Mouse (Mus musculus) embryonic fibroblast, embryonic 13.5 days (primary cell): ENCODE measurements at regions not wholly inside any gene's neighbourhood (a gene's known extent, or its start where the extent isn't known, plus 50 kb on each side); places are given as distances from the start of the nearest gene placed in this dataset.

Experiments
- H3K27ac ChIP-seq: 2 replicates; pipeline ENCODE4 v1.5.1; 2012; ENCODE audit warnings: low read length, control low read depth, inconsistent platforms; ENCODE audit not compliant: insufficient read depth
- H3K4me1 ChIP-seq: 2 replicates; pipeline ENCODE4 v1.6.1; 2011; ENCODE audit warnings: low read length; ENCODE audit not compliant: control insufficient read depth, insufficient read depth
- H3K4me3 ChIP-seq: 2 replicates; pipeline ENCODE4 v1.5.1; 2011; ENCODE audit warnings: mild to moderate bottlenecking, control low read depth, low read length; ENCODE audit not compliant: insufficient read depth
- CTCF ChIP-seq: IDR thresholded peaks from 2 replicates; pipeline ENCODE4 v1.5.1; 2011; ENCODE audit warnings: mild to moderate bottlenecking, control low read depth, low read length, moderate library complexity, borderline replicate concordance; ENCODE audit not compliant: insufficient read depth
- POLR2A ChIP-seq: IDR thresholded peaks from 2 replicates; pipeline ENCODE4 v1.6.1; 2011; ENCODE audit warnings: low read depth, mild to moderate bottlenecking, control low read depth, low read length, moderate library complexity

DNA sequence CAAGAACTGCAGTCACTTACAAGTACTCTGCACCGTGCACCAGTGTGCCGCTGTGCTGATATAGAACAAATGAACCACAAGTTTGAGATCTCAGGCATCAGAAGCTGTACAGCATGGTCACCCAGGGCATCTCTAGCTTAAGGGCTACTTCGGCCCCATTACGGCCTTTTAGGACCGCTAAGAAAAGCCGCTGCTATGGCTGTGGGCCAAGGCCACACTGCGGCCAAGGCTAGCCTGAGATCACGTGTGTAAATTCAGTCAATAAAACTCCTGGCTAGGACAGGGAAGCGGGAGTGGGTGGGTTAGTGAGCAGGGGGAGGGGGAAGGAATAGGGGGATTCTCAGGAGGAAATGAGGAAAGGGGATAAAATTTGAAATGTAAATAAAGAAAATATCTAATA is 50.9 kb upstream of the Atp12a start:
- Histone ChIP-seq H3K27ac (no peak overlapping the region), H3K4me1 (no peaks in the 10 kb centered on the region), H3K4me3 (no peak overlapping the region)
- TF ChIP-seq POLR2A (no peak), CTCF (no peak)

DNA sequence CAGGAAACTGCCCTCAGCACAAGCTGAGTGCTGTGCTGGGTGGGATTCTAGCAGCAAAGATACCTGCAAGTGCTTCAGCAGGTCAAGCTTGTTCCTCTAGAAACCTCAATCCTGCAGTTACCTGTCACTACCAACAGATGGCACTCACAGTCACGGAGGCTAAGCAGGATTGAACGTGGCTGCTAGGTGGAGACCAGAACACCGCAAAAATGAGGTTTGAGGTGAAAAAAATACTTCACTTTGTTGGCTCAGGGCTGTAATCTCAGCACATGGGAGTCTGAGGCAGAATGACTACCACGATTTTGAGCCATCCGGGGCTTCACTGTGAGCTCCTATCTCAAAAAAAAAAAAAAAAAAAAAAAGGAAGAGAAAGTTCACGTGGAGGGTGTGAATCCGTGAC is 50.4 kb upstream of the Atp12a start:
- TF ChIP-seq CTCF (peak; percentile 85; the same call in 1 of the 2 replicates), POLR2A (no peak)
- H3K4me1 ChIP-seq: no peaks in the 10 kb centered on the region
- no peak overlapping the region for H3K4me3 ChIP-seq
- no peak overlapping the region for H3K27ac ChIP-seq
